Mouse (Mus musculus) v-Abl transformed pro-B cells (cell line): Measurements from ENCODE around the gene Napsa.

Source experiments
- in situ Hi-C, 2 experiments: fragments of 400-800 bp; cut with MboI; formaldehyde crosslinking; loops; one replicate each; pipeline ENCODE4 v1.15.1; 2025; ENCODE audit not compliant: unreplicated experiment in 2 of 2

Gene Napsa

DNA sequence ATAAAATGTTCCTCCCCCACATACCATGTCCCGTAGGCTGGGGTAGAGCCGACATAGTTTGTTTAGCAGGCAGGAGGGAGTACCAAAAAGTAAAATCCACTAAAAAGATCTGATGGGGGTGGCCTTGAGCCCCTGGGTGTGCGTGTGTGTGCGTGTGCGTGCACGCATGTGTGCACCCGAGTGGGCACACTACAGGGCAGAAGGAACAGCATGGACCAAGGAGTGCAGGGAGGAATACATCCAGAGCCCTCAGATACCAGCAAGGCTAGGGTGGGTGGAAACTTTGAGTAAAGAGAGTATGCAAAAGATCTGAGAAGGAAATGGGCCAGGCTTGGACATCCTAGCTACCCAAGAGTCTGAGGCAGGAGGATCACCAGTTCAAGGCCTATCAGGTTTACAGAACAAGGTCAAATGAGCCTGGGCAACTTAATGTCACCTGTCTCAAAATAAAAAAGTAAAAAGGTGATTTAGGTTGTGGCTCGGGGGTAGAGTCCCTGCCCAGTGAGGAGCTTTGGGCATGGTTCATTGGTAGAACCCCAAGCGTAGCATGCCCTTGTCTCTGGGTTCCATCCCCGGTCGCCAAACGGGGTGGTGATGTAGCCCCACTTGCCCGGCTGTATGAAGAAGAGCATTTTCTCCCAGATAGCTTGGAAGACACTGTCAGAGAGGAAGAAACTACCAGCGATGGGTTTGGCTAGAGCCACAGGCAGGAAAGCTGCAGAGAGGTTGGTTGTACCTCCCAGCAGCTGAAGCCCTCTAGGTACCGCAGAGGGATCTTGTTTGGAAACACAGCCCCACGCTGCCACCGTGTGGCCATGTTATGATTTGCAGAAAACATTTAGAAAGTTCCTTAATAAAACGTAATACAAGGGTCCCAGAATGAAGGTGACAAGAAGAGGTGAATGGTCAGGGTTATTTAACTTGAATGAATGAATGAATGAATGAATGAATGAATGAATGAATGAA is 11.5 kb upstream of the Napsa start:
- in situ Hi-C loops, result loop anchor here (5.0 to 10.0 kb wide), 3 partner anchors 82 to 296 kb away; partner anchors contain the start of gene Gm15517 (in 1 of the 2)

DNA sequence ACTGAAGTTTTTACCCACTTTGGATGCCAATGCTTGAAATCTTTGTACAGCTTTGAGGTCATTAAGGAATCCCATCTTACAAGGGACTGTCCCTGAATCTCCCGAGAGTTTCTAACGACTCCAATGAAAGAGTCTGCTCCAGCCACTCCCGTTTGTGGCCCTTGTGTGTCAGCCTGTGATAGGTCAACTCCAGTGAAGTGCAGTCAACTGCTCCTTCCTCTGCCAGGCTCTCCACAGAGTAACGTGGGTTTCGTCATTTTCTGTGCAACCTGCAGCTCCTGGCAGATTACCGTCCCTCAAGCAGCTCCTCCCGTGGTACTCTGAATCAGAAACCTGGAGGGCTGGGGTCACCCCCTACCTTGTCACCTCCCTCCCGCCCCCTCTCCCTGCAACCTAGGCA is 8.9 kb upstream of the Napsa start:
- in situ Hi-C loops, result loop anchor here (5.0 to 10.0 kb wide), 3 partner anchors 79 to 298 kb away; partner anchors contain the start of gene Gm15517 (in 1 of the 2)

DNA sequence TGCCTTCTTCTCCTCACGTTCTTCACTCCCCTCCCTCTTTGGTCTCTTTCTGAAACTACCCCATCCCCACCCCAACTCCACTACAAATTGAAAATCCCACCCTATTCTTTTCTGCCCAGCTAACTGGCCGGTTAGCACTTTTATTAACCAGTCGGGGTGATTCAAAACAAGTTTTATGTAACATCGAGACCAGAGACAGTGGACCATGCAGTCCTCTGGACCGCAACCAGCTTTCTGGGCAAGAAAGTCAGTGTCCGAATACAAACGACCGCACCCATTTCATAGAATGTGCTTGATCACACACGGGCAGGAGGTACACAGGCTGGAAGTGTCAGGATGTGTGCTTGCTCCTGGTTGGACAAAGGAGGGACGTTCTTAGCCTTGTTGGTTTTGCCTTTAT is 7.7 kb upstream of the Napsa start:
- in situ Hi-C loops, result loop anchor here (5.0 to 10.0 kb wide), 3 partner anchors 78 to 300 kb away; partner anchors contain the start of gene Gm15517 (in 1 of the 2)

DNA sequence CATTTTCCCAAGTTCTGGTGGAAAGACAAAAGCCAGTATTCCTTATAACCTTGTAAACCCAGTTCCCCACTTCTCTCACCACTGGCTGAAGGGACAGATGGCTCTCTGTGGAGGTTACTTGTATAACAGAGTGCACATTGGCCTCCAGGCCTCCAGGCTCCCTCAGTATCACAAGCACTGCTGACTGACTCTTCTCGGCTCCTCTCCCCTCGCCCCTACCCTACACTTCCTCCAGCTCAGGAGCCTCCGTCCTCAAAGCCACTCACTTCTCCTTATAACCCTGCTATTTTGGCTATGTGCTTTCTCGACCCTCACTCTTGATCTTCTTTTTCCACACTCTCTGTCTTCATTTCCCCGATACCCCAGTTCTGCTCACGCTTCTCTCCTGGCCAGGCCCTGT is 6.8 kb upstream of the Napsa start:
- in situ Hi-C loops, result loop anchor here (10.0 kb wide), 2 partner anchors 79 to 301 kb away; partner anchors contain the start of gene Gm15517 (in 1 of the 2)

DNA sequence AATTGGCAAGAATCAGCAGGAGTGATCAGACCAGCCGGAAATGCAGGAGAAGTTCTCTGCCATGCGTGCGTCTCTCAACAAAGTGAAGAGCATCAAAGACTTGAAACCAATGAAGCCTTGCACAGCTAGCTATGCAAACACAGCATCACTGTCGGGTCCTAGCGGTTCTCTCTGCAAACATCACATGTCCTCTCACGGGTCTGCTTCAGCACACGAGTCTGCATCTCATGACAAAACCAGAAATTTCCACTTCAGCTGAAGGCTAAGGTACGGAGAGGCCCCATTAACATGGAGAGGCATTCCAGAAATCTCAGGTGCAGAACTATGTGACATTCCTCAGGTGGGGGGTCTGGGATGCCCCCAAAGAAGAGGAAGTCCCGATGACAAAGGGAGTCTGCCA is 3.4 kb upstream of the Napsa start:
- in situ Hi-C loops, result loop anchor here (10.0 kb wide), 2 partner anchors 76 to 304 kb away; partner anchors contain the start of gene Gm15517 (in 1 of the 2)

DNA sequence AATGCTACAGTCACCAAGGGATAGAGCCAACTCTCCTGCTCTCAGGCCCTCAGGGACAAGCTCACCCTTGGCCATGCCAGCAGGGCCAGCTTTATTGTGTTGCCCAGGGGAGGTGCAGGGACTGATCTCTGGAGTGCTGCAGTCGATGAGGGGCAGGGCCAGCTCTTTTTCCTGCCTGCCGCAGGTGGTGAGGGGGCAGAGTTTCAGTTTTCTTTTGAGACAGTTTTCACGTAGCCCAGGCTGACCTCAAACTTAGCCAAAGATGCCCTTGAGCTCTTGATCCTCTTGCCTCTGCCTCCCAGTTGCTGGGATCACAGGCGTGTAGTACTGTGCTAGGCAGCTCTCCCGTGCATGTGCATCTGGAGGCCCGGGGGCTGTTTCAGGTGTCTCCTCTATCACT is 1.2 kb upstream of the Napsa start:
- in situ Hi-C loops, result no loop called here

DNA sequence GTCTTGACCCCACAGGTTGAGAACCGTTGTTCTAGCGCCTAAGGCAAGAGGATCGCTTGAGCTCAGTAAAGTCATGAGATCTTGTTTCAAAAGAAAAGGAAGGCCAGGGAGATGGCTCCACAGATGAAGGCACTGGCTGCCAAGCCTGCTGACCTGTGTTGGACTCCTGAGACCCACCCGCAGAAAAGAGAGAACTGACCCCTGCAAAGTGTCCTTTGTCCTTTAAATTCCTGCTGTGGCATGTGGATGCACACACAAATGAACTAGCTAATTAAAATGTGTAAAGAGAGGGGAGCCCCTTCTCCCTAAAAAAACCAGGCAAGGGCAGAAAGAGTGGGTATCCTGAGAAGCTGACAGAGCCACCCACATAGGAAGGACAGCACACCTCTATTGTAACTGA is 369 bp upstream of the Napsa start:
- in situ Hi-C loops, result no loop called here

DNA sequence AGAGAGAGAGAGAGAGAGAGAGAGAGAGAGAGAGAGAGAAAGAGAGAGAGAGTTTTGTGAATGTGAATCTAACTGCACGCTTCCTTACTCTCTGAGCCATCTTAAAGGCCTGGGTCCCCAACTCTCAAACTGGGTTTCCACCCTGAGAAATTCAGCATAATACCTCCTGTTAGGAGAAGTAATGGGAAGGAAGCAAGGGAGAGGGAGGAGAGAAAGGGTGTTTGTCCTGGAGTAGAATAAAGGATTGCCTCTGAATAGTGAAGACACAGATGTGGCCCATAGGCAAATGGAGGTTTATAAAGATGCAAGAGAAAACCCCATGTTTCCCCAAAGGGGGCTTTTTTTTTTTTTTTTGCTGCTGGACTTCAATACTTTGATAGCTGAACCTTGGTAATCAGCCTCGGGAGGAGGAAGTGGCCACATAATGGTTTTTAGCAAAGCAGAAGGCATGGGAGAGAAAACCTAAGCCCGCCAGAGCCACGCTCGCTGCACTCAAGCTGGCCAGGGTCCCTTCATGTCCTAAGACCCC is 840 bp downstream of the Napsa start:
- in situ Hi-C loops, result no loop called here

DNA sequence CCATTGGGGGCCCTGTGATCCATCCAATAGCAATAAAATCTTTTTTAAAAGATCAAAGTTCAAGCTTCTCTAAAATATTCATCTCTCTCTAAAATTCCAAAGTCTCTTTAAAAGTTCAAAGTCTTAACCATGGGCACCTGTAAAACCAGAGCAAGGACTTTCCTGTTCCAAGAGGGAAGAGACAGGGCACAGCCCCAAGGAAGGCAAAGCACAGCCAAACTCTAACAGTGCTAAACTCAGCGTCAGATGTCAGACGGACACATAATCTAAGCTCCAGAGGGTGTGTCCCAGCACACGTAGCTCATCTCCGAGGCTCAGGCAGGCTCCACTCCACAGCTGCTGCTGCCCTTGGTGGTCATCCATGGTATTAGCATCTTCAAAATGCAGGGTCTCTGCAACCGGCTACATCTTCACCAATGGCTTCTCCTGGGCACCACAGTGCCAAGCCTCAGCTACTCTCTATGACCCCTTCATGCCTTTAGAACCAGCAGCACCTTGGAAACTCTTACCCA is 4.2 kb downstream of the Napsa start:
- in situ Hi-C loops, result no loop called here

DNA sequence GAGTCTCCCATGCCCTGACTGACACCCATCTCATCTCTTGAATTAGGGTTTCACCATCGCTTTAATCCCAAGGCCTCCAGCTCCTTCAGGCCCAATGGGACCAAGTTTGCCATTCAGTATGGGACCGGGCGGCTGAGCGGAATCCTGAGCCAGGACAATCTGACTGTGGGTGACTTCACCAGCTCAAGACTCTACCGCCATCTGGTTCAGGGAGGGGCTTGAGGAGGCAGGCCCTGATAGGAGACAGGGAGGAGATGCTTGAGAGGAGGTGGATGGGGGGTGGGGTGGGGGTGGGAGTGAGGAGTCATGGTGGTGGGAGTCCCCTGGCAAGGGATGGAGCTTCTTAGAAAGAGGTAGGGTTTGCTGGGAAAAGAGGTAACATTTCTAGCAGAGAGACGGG is 9.5 kb downstream of the Napsa start:
- in situ Hi-C loops, result no loop called here

DNA sequence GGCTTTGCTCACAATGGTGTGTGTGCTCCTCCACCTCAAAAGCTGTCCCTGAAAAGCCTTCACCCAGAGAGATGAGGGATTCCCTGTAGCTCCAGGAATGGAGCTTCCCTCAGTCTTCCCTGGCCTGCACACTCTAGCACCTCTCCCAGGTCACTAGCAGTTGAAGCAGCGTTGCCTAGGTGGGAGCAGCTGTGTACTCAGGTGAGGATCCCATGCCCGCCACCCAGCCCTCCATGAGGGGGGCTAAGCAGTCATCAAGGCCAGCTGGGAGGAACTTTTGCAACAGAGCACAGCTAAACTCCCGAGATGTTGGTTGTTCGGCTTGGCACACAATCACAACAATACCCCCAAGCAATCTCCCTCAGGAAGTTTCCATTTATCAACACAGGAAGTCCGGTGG is 10.5 kb downstream of the Napsa start:
- in situ Hi-C loops, result no loop called here

DNA sequence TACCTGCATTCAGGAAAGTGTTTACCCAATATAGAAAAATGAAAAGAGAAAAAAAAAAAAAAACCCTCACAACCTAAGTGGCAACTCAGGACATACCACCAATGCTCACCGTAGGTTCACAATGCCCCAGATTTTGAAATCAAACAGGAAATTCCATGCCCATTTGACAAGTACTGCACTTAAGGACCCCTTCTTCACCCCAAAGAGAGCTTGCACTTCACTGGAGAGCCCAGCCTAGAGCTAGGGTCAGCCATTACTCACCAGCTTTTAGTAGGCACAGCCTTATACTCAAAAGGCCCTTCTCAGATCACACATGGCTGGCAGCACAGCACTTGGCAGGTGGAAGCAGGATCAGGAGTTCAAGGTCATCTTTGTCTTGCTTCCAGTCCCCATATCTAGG is 11.0 kb downstream of the Napsa start:
- in situ Hi-C loops, result no loop called here

DNA sequence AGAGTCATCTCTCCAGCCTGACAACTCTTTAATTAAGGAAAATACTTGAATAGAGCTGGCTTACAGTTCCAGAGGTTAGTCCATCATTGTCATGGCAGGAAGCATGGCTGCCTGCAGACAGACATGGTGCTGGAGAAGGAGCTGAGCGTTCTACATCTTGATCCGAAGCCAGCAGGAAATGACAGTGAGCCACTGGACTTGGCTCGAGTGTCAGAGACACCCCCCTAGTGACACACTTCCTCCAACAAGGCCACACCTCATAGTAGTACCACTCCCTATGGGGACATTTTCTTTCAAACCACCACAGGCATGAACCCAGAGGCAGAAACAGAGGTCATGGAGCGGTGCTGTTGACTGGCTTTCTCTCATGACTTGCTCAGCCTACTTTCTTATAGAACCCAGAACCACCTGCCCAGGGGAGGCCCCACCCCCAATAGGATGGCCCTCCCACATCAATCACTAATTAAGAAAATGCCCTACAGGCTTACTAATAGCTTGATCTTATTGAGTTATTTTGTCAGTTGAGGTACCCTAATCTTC is 12.2 kb downstream of the Napsa start:
- in situ Hi-C loops, result no loop called here

DNA sequence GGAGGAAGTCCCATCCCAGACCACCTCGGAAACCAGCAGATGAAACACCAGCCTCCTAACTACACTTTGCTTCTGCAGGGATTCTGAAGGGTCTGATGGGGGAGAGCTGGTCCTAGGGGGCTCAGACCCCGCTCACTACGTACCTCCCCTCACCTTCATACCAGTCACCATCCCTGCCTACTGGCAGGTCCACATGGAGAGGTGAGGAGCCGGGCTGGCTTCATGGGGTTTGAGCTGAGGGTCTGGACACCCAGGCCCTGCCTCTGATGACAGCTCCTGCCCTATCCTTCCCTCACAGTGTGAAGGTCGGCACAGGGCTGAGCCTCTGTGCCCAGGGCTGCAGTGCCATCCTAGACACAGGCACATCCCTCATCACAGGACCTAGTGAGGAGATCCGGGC is 12.7 kb downstream of the Napsa start:
- in situ Hi-C loops, result no loop called here

DNA sequence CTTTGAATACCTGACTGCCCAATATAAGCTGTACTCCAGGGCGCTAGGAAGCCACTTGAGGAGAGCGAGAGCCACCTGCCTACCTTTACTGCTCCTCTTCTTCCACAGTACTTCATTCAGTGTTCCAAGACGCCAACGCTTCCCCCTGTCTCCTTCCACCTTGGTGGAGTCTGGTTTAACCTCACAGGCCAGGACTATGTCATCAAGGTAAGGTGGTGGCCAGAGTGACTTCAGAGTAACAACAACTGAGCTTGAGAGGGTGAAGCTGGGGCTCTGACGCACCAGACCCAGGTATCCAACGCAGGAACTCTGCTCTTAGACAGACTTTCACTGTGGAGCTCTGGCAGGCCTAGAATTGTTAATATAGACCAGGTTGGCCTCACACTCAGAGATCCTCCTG is 13.4 kb downstream of the Napsa start:
- in situ Hi-C loops, result no loop called here

DNA sequence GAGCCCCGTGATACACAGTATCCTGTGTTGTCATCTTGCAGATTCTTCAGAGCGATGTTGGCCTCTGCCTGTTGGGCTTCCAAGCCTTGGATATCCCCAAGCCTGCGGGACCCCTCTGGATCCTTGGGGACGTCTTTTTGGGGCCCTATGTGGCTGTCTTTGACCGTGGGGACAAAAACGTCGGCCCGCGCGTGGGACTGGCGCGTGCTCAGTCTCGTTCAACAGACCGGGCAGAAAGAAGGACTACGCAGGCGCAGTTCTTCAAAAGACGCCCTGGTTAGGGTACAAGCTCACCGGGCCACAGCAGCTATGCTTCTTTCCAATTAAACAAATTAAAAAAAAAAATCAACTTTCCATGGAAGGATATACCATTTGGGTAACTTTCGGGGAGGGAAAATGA is 14.3 kb downstream of the Napsa start:
- in situ Hi-C loops, result no loop called here

DNA sequence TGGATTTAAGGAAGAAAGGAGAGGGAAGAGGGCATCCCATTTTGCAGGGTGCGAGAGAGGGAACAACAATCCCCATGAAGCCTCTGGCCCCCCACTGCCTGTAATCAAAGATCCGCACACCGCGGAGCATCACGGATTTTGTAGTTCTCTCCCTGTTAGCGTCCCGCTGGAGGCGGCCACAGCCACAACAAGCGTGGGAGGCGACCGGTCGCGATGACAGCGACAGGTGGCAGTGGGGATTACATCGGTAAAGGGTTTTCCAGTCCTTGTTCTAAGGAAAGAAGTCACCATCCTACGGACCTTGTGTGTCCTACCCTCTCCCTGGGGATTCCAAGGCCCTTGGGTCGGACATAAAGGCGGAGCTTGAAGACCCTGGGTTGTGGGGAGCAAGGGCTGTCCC is 14.8 kb downstream of the Napsa start:
- in situ Hi-C loops, result no loop called here

DNA sequence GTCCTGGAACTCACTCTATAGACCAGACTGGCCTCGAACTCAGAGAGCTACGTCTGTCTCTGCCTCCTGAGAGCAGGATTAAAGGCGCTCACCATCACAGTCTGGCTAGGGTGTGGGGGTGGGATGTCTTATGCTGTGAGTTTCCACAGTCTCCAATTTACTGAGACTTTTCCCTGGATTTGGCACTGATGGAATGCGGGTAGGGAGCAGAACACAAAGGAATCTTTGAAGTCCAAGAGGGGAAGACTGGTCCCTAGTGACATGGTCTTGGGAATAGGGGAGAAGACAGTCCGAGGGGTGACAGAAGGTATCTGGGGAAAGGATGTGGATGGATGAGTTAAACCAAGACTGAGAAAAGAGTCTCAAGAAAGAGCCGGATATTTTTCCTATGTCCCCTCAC is 15.5 kb downstream of the Napsa start:
- in situ Hi-C loops, result no loop called here

DNA sequence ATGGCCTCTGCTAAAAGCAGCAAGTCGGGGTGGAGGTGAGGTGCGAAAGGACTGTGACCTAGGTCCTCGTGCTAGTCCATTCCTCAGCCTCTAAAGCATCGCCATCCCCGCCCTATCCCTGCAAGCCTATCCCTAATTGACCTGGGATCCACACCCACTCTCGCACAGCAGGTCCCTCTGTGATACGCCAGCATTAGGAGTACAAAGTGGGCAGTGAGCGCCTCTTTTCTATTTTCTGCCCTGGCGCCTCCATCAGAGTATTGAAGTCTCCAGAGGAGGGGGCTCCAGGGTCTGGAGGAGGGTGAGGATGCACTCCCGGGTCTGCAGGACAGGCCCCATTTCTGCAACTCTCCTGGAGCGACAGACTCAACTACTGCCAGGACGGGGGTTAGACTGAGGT is 16.2 kb downstream of the Napsa start:
- in situ Hi-C loops, result no loop called here

DNA sequence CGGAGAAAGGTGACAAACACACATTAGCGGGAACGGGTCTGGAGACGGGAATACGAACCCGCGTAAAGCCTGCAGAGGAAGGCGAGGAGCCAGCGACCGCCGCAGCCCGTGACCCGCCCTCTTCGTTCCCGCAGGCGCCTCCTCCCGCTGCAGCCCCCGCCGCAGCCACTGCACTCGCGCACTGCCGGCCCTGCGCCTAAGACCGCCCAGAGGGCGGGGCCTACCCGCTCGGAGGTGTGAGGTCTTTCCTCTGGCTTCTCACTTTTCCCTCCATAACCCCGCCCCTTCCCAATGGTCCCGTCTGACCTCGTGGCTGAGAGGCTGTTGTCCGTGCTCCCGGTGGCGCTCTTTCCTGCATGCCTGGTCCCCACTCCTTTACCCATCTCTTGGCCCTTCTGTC is 17.0 kb downstream of the Napsa start:
- in situ Hi-C loops, result no loop called here

DNA sequence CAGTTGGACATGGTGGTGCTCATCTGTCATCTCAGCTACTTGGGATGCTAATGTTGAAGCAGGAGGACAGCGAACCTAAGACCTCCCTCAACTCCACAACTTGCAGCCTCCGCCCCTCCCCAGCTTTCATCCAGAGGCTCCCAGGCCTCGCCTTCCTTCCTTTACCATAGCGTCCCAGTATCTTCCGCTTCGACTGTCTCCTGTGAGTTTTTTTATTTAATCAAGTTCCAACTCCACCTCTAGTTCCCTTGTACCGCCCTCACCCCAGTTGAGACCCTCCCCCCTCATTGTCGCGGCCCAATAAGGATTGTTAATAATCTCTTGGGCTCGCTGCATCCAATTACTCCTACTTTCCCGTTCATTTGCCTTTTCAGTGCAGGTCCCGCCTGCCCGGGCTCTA is 17.8 kb downstream of the Napsa start:
- in situ Hi-C loops, result no loop called here
